Mouse (Mus musculus) embryo, embryonic 11.5 days (tissue): Measurements from ENCODE around the gene Disp1.

ENCODE experiments used
- DNase-seq: peaks from one replicate; pipeline ENCODE4 v3.0.0-alpha.2; 2012; ENCODE audit warnings: low read depth, low spot score

Disp1 gene

DNA sequence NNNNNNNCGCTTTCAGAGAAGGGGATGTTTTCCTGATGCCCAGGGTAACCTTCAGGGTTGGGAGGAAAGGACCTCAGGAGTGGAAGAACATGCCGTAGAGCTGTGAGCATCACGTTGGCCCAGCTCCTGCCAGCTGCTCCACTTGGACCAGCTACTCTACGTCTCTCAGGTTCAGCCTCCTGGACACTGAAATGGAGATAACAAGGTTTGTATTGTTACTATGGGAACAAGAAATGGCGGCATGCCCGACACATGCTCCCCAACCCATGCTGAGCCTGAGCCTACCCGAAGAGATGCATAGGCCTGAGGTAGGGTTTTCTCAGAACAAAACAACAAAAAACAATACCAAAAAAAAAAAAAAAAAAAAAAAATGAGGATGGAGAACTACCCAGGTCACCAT is 179.6 kb downstream of the Disp1 start:
- DNase-seq, result no peak

DNA sequence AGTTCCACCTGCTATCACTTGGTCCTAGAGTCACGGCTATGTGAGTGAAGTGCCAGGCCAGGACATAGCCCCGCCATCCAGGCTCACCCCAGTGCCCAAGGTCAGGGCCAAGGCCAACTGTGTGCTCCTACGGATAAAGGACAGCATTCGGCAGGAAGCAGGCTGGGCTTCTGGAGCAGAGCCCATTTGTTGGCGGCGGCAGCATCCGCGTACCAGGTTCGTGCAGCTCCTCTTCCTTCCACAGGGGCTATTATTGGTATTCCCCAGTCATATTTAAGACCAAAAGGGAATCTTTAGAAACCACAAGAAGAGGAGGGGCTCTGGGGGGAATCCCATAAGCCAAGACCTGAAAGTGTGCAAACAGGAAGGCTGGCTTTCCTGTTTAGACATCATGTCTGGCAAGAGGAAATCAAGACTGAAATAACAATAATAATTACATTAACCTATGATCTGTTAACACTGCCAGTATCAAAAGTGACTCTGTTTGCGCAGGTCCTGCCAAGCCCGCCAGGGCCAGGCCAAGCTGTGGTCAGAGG is 180.4 kb downstream of the Disp1 start:
- DNase-seq, result no peak

DNA sequence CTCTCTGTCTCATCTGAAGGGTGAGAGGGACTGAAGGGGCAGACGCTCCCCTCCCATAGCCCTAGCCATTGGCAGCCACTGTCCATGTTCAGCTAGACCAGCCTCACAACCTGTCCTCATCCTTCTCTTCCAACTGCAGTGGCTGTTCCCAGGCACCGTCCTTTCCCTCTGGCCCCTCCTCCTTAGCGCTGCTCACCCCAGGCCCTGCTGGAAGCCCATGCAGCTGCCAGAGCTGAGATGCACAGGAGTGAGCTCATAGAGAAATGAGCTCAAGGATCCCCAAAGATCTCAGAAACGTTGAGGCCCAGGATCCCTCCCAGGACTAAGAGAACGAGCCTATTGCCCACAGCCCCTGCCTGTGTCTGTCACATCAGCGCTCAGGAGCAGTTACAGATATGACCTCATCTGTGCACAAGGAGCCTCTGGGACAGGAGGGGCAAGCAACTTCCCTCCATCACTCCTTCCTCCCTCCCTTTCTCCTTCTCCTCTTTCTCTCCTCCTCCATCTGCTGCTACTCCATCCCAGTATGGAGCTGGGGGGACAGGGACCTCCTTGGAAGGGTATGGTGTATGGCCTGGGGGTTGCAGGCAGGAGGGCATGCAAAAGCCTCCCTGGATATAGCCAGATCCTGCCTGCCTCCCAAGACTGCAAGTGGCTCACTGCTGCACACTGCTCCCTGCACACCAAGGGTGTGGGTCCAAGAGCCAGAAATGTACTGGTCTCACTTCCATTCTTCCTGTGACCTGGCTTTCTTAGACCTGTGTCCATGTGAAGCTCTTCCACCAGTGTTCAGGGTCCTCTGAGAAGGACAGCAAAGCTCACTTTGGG is 181.2 kb downstream of the Disp1 start:
- DNase-seq, result no peak

GRCm38 (mm10) chr1:183039404-183039803 is 181.9 kb downstream of the Disp1 start:
- no peak for DNase-seq
